Mouse (Mus musculus) midbrain, embryonic 11.5 days (tissue): Measurements from ENCODE around the gene Unk. TPM values are rescaled to one million over a fixed set of nuclear protein-coding genes. Genes with fewer than 3 reads are reported as not detected.

Source experiments
- ATAC-seq: fragments of 200-750 bp; cut with Nextera tagmentation; 2 replicates; pipeline ENCODE4 v1.8.0; 2017; ENCODE audit warnings: moderate TSS enrichment, moderate library complexity; ENCODE audit not compliant: low FRiP score
- DNase-seq: peaks from one replicate; pipeline ENCODE4 v3.0.0; 2015; ENCODE audit warnings: low spot score; ENCODE audit errors: missing footprints
- H3K27ac ChIP-seq: fragments of 300-500 bp; sonication (generic); 2 replicates; pipeline ENCODE4 v1.5.1; 2014; ENCODE audit warnings: low read depth, low read length
- H3K27me3 ChIP-seq: fragments of 300-500 bp; sonication (generic); 2 replicates; pipeline ENCODE4 v1.6.1; 2014; ENCODE audit warnings: mild to moderate bottlenecking, low read length, moderate library complexity, mixed read lengths; ENCODE audit not compliant: control insufficient read depth, insufficient read depth
- H3K36me3 ChIP-seq: fragments of 300-500 bp; sonication (generic); 2 replicates; pipeline ENCODE4 v1.6.1; 2014; ENCODE audit warnings: mild to moderate bottlenecking, low read length, moderate library complexity, mixed read lengths; ENCODE audit not compliant: control insufficient read depth, insufficient read depth
- H3K4me1 ChIP-seq: fragments of 300-500 bp; sonication (generic); 2 replicates; pipeline ENCODE4 v1.6.1; 2014; ENCODE audit warnings: low read length; ENCODE audit not compliant: control insufficient read depth, insufficient read depth
- H3K4me2 ChIP-seq: fragments of 300-500 bp; sonication (generic); 2 replicates; pipeline ENCODE4 v1.6.1; 2014; ENCODE audit warnings: mild to moderate bottlenecking, moderate library complexity
- H3K4me3 ChIP-seq: fragments of 300-500 bp; sonication (generic); 2 replicates; pipeline ENCODE4 v1.5.1; 2014; ENCODE audit warnings: low read depth, low read length
- H3K9ac ChIP-seq: fragments of 300-500 bp; sonication (generic); 2 replicates; pipeline ENCODE4 v1.6.1; 2014; ENCODE audit warnings: low read length
- H3K9me3 ChIP-seq: fragments of 300-500 bp; sonication (generic); 2 replicates; pipeline ENCODE4 v1.6.1; 2016; ENCODE audit warnings: low read length; ENCODE audit not compliant: control insufficient read depth
- whole genome bisulfite sequencing: fragments of 180-500 bp; shearing (Covaris S2); extraction: QIAGEN DNeasy Blood & Tissue Kit; methylation state at CpG from one replicate; pipeline ENCODE4 v1.1.7; 2014; 5-methylcytosine and 5-hydroxymethylcytosine counted together
- polyA plus RNA-seq: library from polyadenylated mRNA; unstranded; fragments of >200 nt; fragmentation: Nextera tagmentation; extraction: Ambion mirVana; gene quantifications from 2 replicates; pipeline ENCODE4 v1.2.1, GENCODE M21; 2014

The Unk gene
- polyA plus RNA-seq, 1 experiment from 2014 or later, result 23.4 TPM

- ATAC-seq (no peak), DNase-seq (no peak)
- Histone ChIP-seq H3K4me2 (no peak overlapping the region), H3K27ac (no peak overlapping the region), H3K4me1 (no peaks in the 10 kb centered on the region), H3K9ac (no peak overlapping the region), H3K27me3 (no peaks in the 10 kb centered on the region), H3K4me3 (no peak overlapping the region), H3K36me3 (peaks cover 11% of the 10 kb centered on the region), H3K9me3 (no peaks in the 10 kb centered on the region)
- WGBS, result 71% methylated on average over 13 of the region's 13 CpGs
These were observed 33.4 kb downstream of the Unk start for GRCm38 (mm10) chr11:116063562-116063961.

GRCm38 (mm10) chr11:116064187-116064867 lies 34.2 kb downstream of the Unk start:
- H3K9me3 ChIP-seq, result no peaks in the 10 kb centered on the region
- DNase-seq, result no peak
- H3K4me1 ChIP-seq, result no peaks in the 10 kb centered on the region
- no peaks in the 10 kb centered on the region for H3K27me3 ChIP-seq
- H3K4me2 ChIP-seq, result no peak overlapping the region
- no peak overlapping the region for H3K4me3 ChIP-seq
- H3K36me3 ChIP-seq, result peaks cover 4% of the 10 kb centered on the region
- WGBS, result 64% methylated on average over 23 of the region's 23 CpGs
- ATAC-seq, result no peak
- no peak overlapping the region for H3K27ac ChIP-seq
- H3K9ac ChIP-seq, result no peak overlapping the region

- Histone ChIP-seq H3K27me3 (no peaks in the 10 kb centered on the region), H3K36me3 (no peaks in the 10 kb centered on the region; the same call in 1 of the 2 replicates), H3K4me2 (no peak overlapping the region), H3K4me1 (no peaks in the 10 kb centered on the region), H3K27ac (no peak overlapping the region), H3K4me3 (no peak overlapping the region), H3K9ac (no peak overlapping the region), H3K9me3 (no peaks in the 10 kb centered on the region)
- WGBS, result 90% methylated on average over 12 of the region's 12 CpGs
- DNase-seq, result no peak
- ATAC-seq, result no peak
These were observed 35.2 kb downstream of the Unk start for GRCm38 (mm10) chr11:116065345-116065744.

DNA sequence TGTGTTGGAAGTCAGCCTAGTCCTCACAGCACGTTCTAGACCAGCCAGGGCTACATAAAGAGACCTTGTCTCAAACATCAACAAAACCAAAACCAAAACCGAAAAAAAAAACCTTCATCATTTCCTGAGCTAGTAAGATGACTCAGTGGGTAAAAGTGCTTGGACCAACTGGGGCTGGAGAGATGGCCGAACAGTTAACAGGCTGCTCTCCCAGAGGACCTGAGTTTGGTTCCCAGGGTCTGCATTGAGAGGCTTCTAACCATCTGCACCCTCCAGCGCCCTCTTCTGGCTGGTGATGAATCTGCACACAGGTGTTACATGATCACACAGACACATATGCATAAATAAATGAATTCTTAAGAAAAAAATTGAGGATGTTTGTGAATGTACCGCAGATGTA lies 41.4 kb downstream of the Unk start:
- WGBS, result 70% methylated on average over 5 of the region's 5 CpGs
- Histone ChIP-seq H3K4me2 (no peak overlapping the region), H3K4me1 (no peaks in the 10 kb centered on the region; the same call in 1 of the 2 replicates), H3K4me3 (no peak overlapping the region), H3K27me3 (no peaks in the 10 kb centered on the region), H3K36me3 (no peaks in the 10 kb centered on the region), H3K27ac (no peak overlapping the region), H3K9ac (no peak overlapping the region), H3K9me3 (no peaks in the 10 kb centered on the region)
- ATAC-seq (no peak), DNase-seq (no peak)

DNA sequence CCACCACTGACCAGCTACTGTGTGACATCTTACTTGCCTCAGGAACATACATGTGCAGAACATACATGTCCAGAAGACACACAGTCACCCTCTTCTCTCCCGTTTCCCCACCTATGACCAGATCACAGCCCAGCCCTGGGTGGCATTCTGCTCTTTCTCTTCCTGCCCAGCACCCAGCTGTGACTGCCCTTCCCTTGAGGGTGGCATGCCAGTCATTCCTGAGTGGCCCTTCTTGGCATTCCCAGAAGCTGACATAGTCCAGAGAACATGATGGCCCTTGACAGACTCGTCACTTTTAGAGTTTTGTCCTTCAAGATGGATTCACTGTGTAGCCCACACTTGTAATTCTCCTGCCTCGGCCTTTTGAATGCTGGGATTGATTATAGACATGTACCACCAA lies 42.5 kb downstream of the Unk start:
- no peaks in the 10 kb centered on the region for H3K9me3 ChIP-seq
- H3K36me3 ChIP-seq, result no peaks in the 10 kb centered on the region
- no peaks in the 10 kb centered on the region for H3K27me3 ChIP-seq
- H3K9ac ChIP-seq, result no peak overlapping the region
- WGBS, result 86% methylated on average over 3 of the region's 3 CpGs
- H3K27ac ChIP-seq, result no peak overlapping the region
- no peak overlapping the region for H3K4me2 ChIP-seq
- no peak overlapping the region for H3K4me3 ChIP-seq
- DNase-seq (no peak), ATAC-seq (no peak)
- H3K4me1 ChIP-seq, result no peaks in the 10 kb centered on the region; the same call in 1 of the 2 replicates

- Histone ChIP-seq H3K4me1 (peaks cover 16% of the 10 kb centered on the region), H3K9me3 (no peaks in the 10 kb centered on the region), H3K4me2 (no peak overlapping the region), H3K9ac (no peak overlapping the region), H3K36me3 (0 out of 2 replicates have a peak, but pooled peaks cover 2% of the 10 kb centered on the region), H3K27me3 (no peaks in the 10 kb centered on the region), H3K27ac (no peak overlapping the region), H3K4me3 (no peak overlapping the region)
- ATAC-seq (no peak), DNase-seq (no peak)
- WGBS, result 73% methylated on average over 7 of the region's 7 CpGs
These were observed 44.4 kb downstream of the Unk start for GRCm38 (mm10) chr11:116074436-116074991.

DNA sequence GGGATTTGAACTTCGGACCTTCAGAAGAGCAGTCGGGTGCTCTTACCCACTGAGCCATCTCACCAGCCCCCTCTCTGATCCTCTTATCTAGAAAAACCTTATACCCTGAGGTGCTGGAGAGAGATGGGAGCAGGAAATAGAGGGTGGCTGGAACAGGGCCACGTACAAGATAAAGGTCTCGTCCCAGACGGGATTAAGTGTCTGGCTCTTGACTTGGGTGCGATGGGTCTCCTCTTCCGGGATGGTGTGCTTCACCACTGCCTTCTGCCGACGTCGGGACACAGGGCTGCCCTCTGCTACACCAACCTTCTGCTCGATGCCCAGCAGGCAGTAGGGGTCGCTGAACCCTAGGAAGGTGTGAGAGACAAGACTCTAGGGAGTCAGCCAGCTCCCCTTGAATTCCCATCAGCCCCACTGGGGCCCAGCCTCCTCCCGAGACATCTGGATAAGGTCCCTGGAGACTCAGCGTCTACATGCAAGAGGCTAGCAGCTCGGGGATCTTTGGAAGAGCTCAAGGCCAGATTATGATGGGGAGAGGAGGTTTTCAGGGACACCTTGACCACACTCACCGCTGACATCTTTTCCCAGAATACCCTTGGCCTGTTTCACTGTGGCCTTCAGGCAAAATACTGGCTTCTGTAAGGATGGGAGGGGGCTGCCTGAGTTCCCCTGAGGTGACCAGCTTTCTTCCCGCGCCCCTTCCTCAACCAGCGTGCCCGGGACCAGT lies 45.6 kb downstream of the Unk start:
- Histone ChIP-seq H3K4me2 (no peak overlapping the region), H3K4me3 (no peak overlapping the region), H3K9me3 (no peaks in the 10 kb centered on the region), H3K4me1 (peaks cover 18% of the 10 kb centered on the region), H3K27ac (no peak overlapping the region), H3K27me3 (no peaks in the 10 kb centered on the region), H3K9ac (no peak overlapping the region), H3K36me3 (peaks cover 7% of the 10 kb centered on the region; the same call in 1 of the 2 replicates)
- no peak for ATAC-seq
- no peak for DNase-seq
- WGBS, result 61% methylated on average over 20 of the region's 20 CpGs

GRCm38 (mm10) chr11:116076266-116076540 lies 46.1 kb downstream of the Unk start:
- Histone ChIP-seq H3K4me2 (no peak overlapping the region), H3K4me1 (peaks cover 18% of the 10 kb centered on the region), H3K4me3 (no peak overlapping the region), H3K36me3 (peaks cover 7% of the 10 kb centered on the region; the same call in 1 of the 2 replicates), H3K27ac (no peak overlapping the region), H3K27me3 (no peaks in the 10 kb centered on the region), H3K9me3 (no peaks in the 10 kb centered on the region), H3K9ac (no peak overlapping the region)
- WGBS, result 51% methylated on average over 7 of the region's 7 CpGs
- DNase-seq (no peak), ATAC-seq (no peak)

GRCm38 (mm10) chr11:116076836-116077235 lies 46.7 kb downstream of the Unk start:
- Histone ChIP-seq H3K9ac (no peak overlapping the region), H3K4me1 (peaks cover 18% of the 10 kb centered on the region), H3K4me3 (no peak overlapping the region), H3K27me3 (no peaks in the 10 kb centered on the region), H3K27ac (no peak overlapping the region), H3K9me3 (no peaks in the 10 kb centered on the region), H3K4me2 (no peak overlapping the region), H3K36me3 (peaks cover 7% of the 10 kb centered on the region)
- ATAC-seq, result no peak
- 89% methylated on average over 7 of the region's 7 CpGs for WGBS
- no peak for DNase-seq
